Mouse (Mus musculus) cerebellum, adult 2 months (tissue): ENCODE data around the gene Fam49a.

ENCODE experiments used
- CTCF ChIP-seq: fragments of 200-500 bp; IDR thresholded peaks from 2 replicates; pipeline ENCODE4 v1.5.1; 2011; ENCODE audit warnings: low read depth, mild to moderate bottlenecking, control low read depth, low read length, moderate library complexity, borderline replicate concordance; ENCODE audit not compliant: insufficient read depth
- POLR2A ChIP-seq: fragments of 200-500 bp; IDR thresholded peaks from 2 replicates; pipeline ENCODE4 v1.6.1; 2011; ENCODE audit warnings: low read length, control low read depth, borderline replicate concordance; ENCODE audit not compliant: insufficient read depth

- no peak for TF ChIP-seq CTCF
- TF ChIP-seq POLR2A, result no peak
These were observed 30.2 kb downstream of the Fam49a start for GRCm38 (mm10) chr12:12292043-12292618.
